Mouse (Mus musculus): ENCODE measurements around the gene Atxn7l2. TPM values are rescaled to one million over a fixed set of nuclear protein-coding genes. Genes with fewer than 3 reads are reported as not detected.
"Not testable (repeated sequence)": the region's sequence is repeated elsewhere in the genome, so short reads cannot be mapped to it uniquely, and the experiment has no call there.

Atxn7l2 gene
- 24.0 and 28.1 TPM in 2 replicates for polyA plus RNA-seq (2016; fragmentation: Nextera tagmentation; extraction: Ambion mirVana)

- peak; percentile 87 for ATAC-seq (ENCODE audit: low FRiP score)
Measured at GRCm38 (mm10) chr3:108210771-108211139, at the start of gene Atxn7l2. Gene Atxn7l2, minus strand, starts transcription at chr3:108210934.

DNA sequence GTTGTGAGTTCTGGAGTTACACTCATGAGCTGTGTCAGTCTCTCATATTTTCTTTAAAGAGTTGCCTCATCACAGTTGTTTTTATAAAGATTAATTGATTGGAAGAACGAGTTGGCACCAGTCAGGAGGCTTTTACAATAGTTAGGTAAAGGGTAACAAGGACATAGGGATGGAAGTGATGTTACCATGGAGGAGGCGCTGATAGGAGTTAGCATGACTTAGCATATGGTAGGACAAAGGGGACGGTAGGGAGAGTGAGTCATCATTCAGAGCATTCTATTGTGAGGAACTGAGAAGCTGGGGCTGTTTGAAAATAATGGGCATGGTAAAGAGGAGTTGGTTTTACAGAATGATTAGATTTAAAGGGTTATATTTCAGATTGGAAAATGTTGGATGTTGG lies 48.6 kb upstream of the Atxn7l2 start:
- H3K36me3 ChIP-seq (replicated peaks): peaks cover 14% of the 10 kb centered on the region
- H3K27ac ChIP-seq: no peak overlapping the region
- H3K4me3 ChIP-seq (replicated peaks): no peak overlapping the region
- H3K9ac ChIP-seq: no peak overlapping the region
- no peaks in the 10 kb centered on the region for H3K9me3 ChIP-seq
- H3K4me1 ChIP-seq: peaks cover 22% of the 10 kb centered on the region
- ATAC-seq (ENCODE audit: low FRiP score): no peak
- no peak overlapping the region for H3K4me2 ChIP-seq
- no peaks in the 10 kb centered on the region for H3K27me3 ChIP-seq
- WGBS: 77% methylated on average over 3 of the region's 3 CpGs

More at GRCm38 (mm10) chr3:108210771-108211139, at the start of gene Atxn7l2:
- H3K9ac ChIP-seq: peak within 1 kb of the TSS; percentile 87
- peaks cover 27% of the 10 kb centered on the region for H3K4me1 ChIP-seq
- H3K4me2 ChIP-seq: peak within 1 kb of the TSS; percentile 92
- no peaks in the 10 kb centered on the region for H3K9me3 ChIP-seq
- 0 out of 2 replicates have a peak, but pooled peaks cover 2% of the 10 kb centered on the region for H3K27me3 ChIP-seq
- WGBS: under 1% methylated on average over 14 of the region's 14 CpGs
- H3K27ac ChIP-seq: peak within 1 kb of the TSS; percentile 96
- H3K36me3 ChIP-seq (replicated peaks): peaks cover 27% of the 10 kb centered on the region
- H3K4me3 ChIP-seq (replicated peaks): peak within 1 kb of the TSS; percentile 64

- H3K27ac ChIP-seq: no peak overlapping the region
- peaks cover 9% of the 10 kb centered on the region for H3K36me3 ChIP-seq (replicated peaks)
- H3K4me3 ChIP-seq (replicated peaks): peak overlapping the region; percentile 98
- 84% methylated on average over 3 of the region's 3 CpGs for WGBS
- peak overlapping the region; percentile 87 for H3K9ac ChIP-seq
- H3K27me3 ChIP-seq: no peaks in the 10 kb centered on the region
- no peaks in the 10 kb centered on the region for H3K9me3 ChIP-seq
- ATAC-seq (ENCODE audit: low FRiP score): no peak
- peaks cover 22% of the 10 kb centered on the region for H3K4me1 ChIP-seq
- H3K4me2 ChIP-seq: peak overlapping the region; percentile 77
Measured at GRCm38 (mm10) chr3:108257831-108258500, 47.2 kb upstream of the Atxn7l2 start.

GRCm38 (mm10) chr3:108256719-108257637 lies 46.2 kb upstream of the Atxn7l2 start, which contains the start of gene Psma5:
Gene Psma5, plus strand, starts transcription at chr3:108256926.
- Histone ChIP-seq H3K36me3 (replicated peaks) (peaks cover 2% of the 10 kb centered on the region), H3K4me1 (peaks cover 22% of the 10 kb centered on the region), H3K9me3 (no peaks in the 10 kb centered on the region), H3K4me3 (replicated peaks) (peak within 1 kb of the TSS; percentile 98), H3K4me2 (peak within 1 kb of the TSS; percentile 77), H3K9ac (peak within 1 kb of the TSS; percentile 87), H3K27me3 (no peaks in the 10 kb centered on the region), H3K27ac (no peak within 1 kb of the TSS)
- WGBS: under 1% methylated on average over 79 of the region's 79 CpGs
- ATAC-seq (ENCODE audit: low FRiP score): peak; percentile 99

DNA sequence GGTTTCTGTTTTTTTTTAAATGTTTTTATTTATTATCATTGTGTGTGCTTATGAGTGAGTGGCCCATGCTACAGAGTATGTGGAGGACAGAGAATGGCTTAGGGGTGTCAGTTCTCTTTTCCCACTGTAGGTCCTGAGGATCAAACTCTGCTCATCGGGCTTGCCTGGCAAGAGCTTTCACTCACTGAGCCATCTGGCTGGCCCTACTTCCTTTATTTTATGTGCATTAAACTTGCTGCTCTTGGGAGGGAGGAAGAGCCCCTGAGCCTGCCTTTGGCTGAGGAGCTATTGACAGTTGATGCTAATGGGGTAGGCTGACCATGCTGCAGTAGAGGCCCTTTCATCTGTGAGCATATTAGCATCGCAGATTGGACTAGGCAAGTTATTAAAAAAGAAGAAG lies 36.1 kb upstream of the Atxn7l2 start:
- no peak overlapping the region for H3K4me2 ChIP-seq
- no peak for ATAC-seq (ENCODE audit: low FRiP score)
- H3K27me3 ChIP-seq: no peaks in the 10 kb centered on the region
- H3K9ac ChIP-seq: no peak overlapping the region
- H3K4me1 ChIP-seq: no peaks in the 10 kb centered on the region
- no peaks in the 10 kb centered on the region for H3K36me3 ChIP-seq (replicated peaks)
- H3K27ac ChIP-seq: no peak overlapping the region
- WGBS: 84% methylated on average over 2 of the region's 2 CpGs
- H3K4me3 ChIP-seq (replicated peaks): no peak overlapping the region
- H3K9me3 ChIP-seq: no peaks in the 10 kb centered on the region

GRCm38 (mm10) chr3:108241243-108241839 lies 30.6 kb upstream of the Atxn7l2 start:
- H3K4me3 ChIP-seq (replicated peaks): no peak overlapping the region
- WGBS: 94% methylated on average over 3 of the region's 3 CpGs
- ATAC-seq (ENCODE audit: low FRiP score): no peak
- H3K9ac ChIP-seq: no peak overlapping the region
- no peak overlapping the region for H3K4me2 ChIP-seq
- no peaks in the 10 kb centered on the region for H3K9me3 ChIP-seq
- H3K4me1 ChIP-seq: no peaks in the 10 kb centered on the region
- H3K36me3 ChIP-seq (replicated peaks): no peaks in the 10 kb centered on the region
- no peak overlapping the region for H3K27ac ChIP-seq
- H3K27me3 ChIP-seq: no peaks in the 10 kb centered on the region

GRCm38 (mm10) chr3:108237474-108238102 lies 26.9 kb upstream of the Atxn7l2 start:
- not testable (repeated sequence) for H3K9ac ChIP-seq; H3K4me1 ChIP-seq; H3K27me3 ChIP-seq; ATAC-seq (ENCODE audit: low FRiP score); H3K36me3 ChIP-seq (replicated peaks); H3K9me3 ChIP-seq; H3K4me3 ChIP-seq (replicated peaks); H3K4me2 ChIP-seq; H3K27ac ChIP-seq
- WGBS: 82% methylated on average over 4 of the region's 4 CpGs

DNA sequence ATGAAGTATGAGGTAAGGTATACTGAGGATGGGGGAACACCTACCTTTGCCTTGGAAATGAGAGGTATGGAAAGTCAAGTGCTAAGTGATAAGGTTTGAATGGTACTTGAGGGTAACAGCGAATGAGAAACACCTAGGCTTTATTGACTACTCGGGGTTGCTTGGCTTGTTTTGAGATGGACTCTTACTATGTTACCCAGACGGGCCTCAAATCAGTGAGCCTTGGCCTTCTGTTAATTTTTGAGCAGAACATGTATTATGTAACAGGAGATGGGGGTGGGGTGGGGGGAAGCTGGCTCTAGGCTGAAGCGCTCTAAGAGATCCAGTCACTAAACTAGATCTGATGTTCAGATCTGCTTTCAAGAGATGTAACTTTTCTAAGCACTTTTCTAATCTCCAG lies 20.9 kb upstream of the Atxn7l2 start:
- H3K4me2 ChIP-seq: no peak overlapping the region
- H3K9ac ChIP-seq: no peak overlapping the region
- H3K4me3 ChIP-seq (replicated peaks): no peak overlapping the region
- WGBS: 87% methylated on average over 4 of the region's 4 CpGs
- ATAC-seq (ENCODE audit: low FRiP score): no peak
- peaks cover 12% of the 10 kb centered on the region for H3K27me3 ChIP-seq
- peaks cover 11% of the 10 kb centered on the region for H3K4me1 ChIP-seq
- H3K9me3 ChIP-seq: no peaks in the 10 kb centered on the region
- no peak overlapping the region for H3K27ac ChIP-seq
- H3K36me3 ChIP-seq (replicated peaks): no peaks in the 10 kb centered on the region

DNA sequence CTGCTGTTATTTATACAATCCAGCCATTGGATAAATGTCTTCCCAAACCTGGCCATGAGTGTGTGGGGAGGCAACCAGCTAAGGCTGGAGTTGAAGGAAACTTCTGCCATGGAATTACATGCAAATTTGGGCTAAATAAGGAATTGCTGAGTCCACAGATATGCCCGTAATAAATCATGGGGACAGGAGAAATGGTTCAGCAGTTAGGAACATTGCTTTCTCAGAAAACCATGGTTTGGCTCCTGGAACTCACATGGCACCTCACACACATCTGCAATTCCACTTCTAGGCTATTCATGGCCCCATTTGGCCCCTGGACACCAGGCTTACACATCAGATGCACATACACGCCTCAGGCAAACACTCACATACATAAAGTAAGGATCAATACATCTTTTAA lies 16.8 kb upstream of the Atxn7l2 start:
- peak overlapping the region; percentile 72 for H3K4me2 ChIP-seq
- peaks cover 22% of the 10 kb centered on the region for H3K4me1 ChIP-seq
- peaks cover 48% of the 10 kb centered on the region for H3K27me3 ChIP-seq
- no peak for ATAC-seq (ENCODE audit: low FRiP score)
- no peak overlapping the region for H3K9ac ChIP-seq
- H3K9me3 ChIP-seq: no peaks in the 10 kb centered on the region
- peak overlapping the region; percentile 49 for H3K4me3 ChIP-seq (replicated peaks)
- H3K27ac ChIP-seq: no peak overlapping the region
- WGBS: 86% methylated on average over 2 of the region's 2 CpGs
- H3K36me3 ChIP-seq (replicated peaks): no peaks in the 10 kb centered on the region

DNA sequence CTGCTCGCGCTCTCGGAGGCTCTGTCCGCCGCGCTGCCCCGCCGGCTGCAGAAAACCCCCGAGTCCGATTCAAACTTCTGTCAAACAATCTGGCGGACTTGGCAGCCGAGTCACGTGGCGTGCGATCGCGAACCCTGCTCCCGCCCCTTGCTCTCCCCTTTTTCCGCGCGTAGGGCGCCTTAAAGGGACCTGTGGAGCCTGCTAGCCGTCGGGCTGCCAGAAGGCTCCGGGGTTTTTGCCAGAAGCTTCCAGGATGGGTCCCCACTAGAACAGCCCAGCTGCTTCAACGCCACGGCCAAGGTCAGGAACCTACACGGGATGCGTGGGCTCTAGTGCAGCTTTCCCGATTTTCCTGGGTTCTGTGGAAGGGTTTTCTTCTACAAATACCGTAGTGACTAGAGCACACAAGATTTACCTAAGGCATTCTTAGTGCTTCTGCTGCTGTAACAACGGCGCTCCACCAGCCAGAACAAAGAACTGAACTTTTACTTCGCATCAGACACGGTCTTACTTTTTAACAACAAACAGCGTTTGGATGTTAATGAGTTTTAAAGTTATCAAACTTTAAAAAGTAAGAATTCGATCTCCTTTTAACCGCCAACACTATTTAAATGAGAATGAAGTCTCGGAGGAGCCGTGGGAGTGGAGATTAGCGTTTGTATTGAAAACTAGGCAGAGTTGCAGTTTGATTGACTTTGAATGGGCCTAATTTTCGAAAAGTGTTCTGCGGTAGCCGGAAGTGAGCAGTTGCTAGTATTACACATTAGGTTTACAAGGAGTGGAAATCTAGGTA lies 16.0 kb upstream of the Atxn7l2 start, which contains the start of gene Sypl2:
TSS of gene Sypl2 (minus strand) at position 91 of the 793 bp plus-strand sequence.
- 2% methylated on average over 44 of the region's 44 CpGs for WGBS
- peak; percentile 30; the same call in 1 of the 2 replicates for ATAC-seq (ENCODE audit: low FRiP score)
- Histone ChIP-seq H3K4me1 (peaks cover 22% of the 10 kb centered on the region), H3K9ac (peak within 1 kb of the TSS; percentile 46), H3K4me3 (replicated peaks) (peak within 1 kb of the TSS; percentile 49), H3K9me3 (no peaks in the 10 kb centered on the region), H3K36me3 (replicated peaks) (no peaks in the 10 kb centered on the region), H3K4me2 (peak within 1 kb of the TSS; percentile 72), H3K27me3 (peaks cover 55% of the 10 kb centered on the region), H3K27ac (no peak within 1 kb of the TSS)
